Mouse (Mus musculus): ENCODE data around the gene Mafg.

Mafg gene

DNA sequence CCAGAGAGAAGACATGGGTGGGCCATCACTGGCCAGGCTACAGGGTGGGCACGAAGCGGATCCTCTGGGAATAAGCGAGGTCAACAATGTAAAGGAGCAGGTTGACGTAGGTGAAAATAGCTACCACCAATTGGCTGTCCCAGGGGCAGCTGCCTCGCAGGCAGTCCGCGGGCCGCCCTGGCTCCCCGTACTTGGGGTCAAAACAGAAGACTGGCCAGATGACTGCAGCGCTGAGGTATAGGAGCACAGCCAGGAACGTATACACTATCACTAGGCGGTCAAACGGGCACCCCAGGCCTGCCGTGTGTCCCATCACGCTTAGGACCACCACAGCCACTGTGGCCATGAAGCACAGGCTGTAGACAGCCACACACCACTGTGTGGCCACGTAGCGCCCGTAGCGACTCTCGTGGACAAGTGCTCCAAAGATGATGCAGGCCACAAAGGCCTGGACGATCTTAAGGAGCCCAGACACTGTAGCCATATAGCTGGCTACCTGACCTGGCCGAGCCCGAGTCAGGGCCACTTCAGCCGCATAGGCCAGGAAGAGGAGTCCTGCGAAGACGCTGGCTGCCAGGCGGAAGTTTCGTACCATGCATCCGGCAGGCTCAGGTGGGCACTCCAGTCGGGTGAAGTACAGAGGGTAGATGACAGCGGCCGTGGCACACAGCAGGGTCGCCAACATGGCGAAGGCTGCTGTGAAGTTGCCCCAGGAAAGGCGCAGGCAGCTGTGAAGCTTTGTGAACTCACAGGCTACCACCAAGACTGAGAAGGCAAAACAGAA is 13.8 kb upstream of the Mafg start:
- DNase-seq (ENCODE audit: low spot score) = no peak

DNA sequence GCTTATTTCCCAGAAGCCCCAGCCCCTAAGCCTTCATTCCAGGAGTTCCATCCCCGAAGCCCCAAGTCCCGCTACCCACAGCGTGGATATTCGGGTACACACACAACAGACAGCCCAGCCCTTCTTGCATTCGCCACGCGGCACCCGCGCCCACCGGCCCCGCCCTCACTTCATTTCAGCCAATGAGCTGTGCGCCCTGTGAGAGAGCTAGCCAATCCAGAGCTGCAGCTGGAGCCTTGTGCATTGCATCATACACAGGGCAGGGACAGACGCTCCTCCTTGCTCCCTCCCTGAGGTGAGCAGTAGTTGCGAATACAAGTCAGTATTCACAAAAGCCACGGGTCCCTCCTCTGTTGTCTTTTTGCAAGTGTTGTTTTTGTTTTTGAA is 10.2 kb upstream of the Mafg start, which contains the start of gene Pycr1:
Gene Pycr1 (minus strand): TSS at position 169 of the 387 bp plus-strand sequence.
- DNase-seq (ENCODE audit: low spot score) = peak; percentile 91

DNA sequence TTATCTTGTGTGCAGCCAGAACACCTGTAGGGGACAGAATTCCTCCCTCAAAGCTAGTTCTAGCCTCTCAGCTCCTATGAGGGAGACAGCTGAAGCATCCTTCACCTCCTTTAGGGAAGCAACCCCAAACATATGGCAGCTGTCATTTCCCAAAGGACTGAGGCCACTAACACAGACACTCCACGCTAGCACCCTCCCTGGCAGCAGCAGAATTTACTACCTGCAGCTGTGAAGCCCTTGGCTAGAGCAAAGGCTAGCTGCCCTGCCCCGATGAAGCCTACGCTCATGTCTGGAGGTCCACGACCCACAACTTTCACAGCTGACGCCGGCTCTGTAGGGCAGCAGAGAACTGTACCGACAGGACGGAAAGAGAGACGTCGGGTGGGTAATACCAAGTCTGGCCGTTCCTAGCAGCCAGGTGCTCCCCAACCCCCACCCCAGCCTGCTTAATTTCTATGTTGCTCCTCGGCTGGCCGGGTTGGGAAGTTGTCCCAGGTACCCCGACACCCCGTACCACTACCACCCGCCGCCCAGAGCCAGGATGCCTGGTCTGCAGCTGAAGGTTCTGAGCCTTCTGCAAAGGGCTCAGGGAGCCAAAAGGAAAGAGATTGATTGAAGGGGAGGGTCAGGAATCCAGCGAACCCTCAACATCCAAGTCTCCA is 9.7 kb upstream of the Mafg start:
- DNase-seq (ENCODE audit: low spot score) = peak; percentile 36

DNA sequence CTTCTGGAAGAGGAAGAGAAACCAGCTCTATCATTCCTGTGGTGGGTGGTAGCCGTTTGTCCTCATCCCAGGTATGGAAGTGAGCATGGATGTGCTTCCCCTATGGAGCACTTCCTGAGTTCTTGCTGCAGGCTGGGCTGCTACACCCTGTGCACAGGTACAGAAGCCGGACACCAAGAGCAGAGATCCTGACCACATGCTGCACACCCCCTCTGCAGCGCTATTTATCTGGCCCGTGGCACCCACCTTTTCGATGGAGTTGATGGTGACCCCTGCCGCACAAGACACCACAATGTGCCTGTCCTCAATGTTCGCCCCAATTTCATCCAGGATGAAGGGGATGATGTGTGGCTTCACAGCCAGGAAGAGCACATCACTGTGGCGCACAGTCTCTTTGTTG is 8.5 kb upstream of the Mafg start:
- no peak for DNase-seq (ENCODE audit: low spot score)

DNA sequence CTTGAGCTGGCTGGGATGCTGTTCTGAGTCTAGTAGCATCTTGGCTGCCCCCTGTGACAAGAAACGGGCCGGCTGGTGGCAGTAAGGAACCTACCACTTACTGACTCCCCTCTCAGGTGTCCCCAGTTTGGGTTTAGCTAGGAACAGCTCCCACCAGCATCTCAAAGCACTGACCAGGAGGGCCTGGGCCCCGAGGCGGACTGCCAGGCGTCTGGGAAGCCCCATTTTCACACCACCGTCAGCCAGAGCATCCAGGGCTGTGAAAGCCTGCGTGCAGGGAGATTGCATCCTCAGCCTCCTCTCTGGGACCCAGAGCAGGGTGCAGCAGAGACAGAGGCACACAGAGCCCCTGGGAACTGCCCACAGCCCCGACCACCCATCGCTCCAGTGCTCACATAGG is 7.9 kb upstream of the Mafg start:
- DNase-seq (ENCODE audit: low spot score) = no peak

DNA sequence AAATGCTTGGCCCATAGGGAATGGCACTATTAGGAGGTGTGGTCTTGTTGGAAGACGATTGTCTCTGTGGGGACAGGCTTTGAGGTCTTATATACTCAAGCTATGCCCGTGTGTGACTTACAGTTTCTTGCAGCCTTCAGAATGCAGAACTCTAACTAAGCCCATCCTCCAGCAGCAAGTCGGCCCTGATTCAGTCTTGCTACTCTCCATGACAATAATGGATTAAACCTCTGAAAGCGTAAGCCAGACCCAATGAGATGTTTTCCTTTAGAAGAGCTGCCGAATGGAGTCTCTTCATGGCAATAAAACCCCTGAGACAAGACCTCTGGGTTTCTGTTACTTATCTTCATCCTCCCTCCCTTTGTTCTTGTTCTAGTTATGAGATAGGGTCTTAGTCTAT is 1.4 kb upstream of the Mafg start:
- no peak for DNase-seq (ENCODE audit: low spot score)

DNA sequence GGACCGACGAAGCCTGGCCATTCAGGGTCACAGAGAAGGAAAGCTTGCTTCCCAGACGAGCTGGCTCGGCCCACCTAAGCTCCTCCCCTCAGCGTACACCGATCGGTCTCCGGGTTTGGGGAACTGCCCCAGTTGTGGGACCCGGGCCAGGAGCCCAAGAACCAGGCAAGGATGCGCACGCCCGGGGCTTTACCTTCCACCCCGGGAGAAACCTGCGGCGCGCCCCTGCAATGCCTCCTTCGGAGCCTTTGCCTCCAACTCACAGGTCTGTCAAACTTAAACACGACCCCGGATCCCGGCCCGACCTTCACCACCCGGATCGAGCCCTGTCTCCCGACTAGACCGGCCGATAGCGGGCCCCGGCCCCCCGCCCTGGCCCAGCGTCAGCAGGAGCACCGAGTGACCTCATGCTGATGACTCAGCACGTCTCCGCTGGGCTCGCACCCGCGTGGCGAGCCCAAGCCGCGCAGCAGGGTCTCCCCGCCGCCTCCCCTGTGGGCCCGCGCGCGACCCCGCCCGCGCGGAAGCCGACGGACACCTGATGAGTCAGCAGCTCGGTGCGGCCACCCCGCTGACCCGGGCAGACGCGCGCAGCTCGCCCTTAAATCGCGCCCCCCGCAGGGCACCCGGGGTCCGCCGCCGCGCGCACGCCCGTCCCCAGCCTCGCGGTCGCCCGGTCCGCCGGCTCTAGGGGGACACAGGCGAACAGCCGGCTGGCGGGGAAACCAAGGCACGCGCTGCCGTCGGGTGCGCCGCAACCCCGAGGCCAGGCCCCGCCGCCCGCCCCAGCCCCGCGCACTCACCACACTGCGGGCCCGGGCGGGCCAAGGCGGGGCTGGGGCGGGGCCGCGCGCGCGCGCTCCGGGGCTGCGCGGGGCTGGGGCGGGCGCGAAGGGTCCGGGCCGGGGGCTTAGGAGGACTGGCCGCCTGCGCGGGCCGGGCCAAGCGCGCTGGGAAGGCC is 561 bp downstream of the Mafg start:
- DNase-seq (ENCODE audit: low spot score) = peak; percentile 78

DNA sequence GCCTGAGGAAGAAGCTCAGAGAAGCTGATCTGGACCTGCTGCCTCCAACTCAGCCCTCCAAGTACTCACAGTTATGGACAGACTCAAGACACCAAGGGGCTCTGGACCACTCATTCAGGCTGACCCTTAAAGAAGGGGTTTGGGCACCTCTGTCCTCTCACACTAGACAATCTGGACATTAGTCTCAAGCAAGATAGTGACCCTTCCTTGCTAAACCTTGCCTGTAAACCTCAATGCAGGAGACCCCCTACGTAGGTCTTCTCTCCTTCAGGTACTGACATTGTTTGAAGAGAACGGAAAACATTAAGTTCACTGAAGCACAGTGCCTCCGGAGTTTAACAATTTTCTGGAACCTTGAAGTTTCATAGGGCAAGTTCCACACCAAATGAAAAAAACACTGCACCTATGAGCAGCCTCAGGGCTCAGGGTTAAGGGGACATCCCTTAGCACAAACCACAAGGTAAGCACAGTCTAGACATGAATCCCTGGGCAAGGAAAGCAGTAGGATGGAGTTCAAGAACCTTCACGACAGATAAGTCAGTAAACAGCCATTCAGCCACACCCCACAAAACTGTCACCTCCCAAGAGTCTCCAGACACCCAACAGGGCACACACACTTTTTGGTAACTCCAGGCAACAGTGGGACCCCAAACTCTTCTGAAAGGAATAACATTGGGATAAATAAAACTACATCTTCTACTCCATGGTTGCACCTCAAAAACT is 1.5 kb downstream of the Mafg start:
- no peak for DNase-seq (ENCODE audit: low spot score)

DNA sequence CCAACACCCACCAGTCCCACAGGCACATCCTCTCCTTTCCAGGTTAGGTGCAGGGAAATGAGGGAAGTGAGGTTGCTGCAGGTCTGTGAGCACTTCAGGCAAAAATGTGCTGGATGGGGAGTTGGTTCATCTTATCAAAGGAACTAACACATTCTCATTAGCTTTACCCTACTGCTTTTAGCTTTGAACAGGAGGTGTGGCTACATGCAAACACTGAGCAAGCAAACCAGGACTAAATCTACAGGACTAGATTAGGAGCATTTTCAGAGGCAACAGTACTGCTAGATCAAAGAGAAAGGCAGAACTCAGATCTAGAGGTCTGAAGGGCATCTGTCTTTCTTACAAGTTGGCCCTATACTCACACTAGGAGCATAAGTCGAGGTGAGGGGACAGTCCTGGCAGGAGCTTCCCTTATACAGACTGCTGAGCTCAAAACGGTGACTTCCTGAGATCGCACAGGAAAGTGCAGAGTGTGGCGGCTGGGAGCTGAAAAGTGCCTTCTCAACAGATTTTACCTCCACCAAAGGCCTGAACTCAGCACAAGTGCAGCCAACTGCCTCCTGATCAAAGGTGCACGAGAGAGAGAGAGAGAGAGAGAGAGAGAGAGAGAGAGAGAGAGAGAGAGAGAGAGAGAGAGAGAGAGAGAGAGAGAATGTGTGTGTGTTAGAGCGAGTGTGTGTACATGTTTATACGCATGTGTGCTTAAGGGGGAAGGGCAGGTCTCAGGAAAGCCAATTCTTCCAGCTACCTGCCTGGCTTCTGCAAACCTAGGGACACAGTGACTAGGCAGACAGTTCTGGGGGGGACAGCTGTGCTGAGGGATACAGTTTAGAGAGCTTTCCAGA is 2.3 kb downstream of the Mafg start:
- no peak for DNase-seq (ENCODE audit: low spot score)

DNA sequence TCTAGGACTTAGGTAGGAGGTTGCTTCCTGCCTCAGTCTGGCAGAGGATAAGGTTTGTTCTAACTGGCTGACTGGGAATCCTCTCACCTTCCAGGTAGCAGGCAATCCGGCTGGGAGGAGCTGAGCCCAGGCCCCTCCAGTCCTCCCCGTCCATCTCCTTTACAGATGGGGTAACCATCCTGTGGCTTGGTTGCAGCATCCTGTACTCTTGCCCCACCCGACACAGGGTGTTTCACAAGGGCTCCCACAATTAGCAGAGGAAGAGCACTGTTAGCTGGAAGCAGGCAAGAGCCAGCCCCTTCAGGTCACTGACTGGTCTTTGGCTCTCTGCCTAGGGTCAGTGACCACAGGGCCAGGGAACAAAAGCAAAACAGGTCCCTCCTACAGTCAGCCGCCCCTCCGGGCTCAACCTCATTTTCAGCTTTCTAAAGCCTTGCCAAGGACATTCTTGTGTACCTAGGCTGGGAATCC is 3.0 kb downstream of the Mafg start:
- DNase-seq (ENCODE audit: low spot score) = no peak

DNA sequence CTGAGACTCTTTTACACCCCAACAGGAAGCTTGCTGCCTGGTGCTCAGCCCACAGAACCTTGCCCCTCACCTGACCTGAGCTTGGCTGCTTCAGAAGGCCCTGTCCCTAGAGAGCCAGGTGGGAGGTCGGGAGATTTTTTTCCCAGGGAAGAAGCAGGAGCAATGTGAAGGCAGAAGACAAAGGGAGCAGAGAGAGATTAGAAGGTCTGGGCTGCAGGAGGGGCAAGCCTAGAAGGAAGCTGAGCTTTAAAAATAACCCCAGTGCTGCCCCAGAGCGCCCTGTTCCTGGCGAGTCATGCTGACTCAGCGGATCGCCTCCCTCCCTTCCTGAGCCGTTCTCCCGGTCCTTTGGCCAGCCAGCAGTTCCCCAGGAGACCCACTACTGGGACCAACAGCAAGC is 3.5 kb downstream of the Mafg start:
- DNase-seq (ENCODE audit: low spot score) = no peak

DNA sequence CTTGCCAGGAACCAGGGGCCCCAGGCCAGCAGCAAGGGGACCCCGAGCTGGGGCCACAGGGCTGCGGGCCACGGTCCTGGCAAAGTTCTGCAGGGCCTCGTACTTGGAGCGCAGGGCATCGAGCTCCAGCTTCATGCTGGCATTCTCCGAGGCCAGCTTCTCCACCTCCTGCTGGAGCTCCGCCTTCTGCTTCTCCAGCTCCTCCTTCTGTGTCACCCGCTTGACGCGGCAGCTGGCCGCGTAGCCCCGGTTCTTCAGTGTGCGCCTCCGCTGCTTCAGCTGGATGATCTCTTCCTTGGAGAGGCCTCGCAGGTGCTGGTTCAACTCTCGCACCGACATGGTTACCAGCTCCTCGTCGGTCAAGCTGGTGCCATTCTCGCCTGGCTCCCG is 4.1 kb downstream of the Mafg start:
- DNase-seq (ENCODE audit: low spot score) = no peak

DNA sequence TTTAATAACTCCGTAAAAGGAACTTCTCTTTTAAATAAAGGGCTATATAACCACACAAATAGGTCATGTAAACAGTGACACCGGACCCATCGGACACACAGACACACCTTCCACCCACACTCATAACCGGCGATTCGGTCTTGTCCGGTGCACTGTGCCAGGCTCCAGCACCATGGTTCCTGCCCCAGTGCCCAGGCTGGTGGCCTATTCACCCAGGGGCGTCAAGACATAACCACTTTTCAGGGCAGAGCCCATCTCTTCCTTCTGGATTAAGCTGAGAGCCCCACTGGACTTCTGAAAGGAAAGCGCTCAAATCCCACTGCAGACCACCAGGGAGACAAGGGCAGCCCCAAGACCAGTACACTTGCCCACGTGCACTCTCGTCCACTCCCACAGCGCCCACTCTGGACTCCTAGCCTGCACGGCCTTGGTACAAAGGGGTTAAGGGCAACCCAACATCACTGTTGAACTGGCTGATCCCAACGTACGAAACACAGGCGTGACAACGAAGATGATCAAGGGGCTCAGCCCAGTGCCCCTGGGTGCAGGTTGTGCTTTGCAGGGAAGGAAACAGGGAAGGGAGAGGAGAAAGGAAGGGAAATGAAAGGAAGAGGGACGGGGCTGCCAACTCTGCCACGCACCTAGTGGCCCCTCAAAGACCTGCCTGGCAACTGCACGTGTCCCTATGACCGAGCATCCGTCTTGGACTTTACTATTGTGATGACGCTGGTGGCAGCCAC is 4.6 kb downstream of the Mafg start:
- no peak for DNase-seq (ENCODE audit: low spot score)

DNA sequence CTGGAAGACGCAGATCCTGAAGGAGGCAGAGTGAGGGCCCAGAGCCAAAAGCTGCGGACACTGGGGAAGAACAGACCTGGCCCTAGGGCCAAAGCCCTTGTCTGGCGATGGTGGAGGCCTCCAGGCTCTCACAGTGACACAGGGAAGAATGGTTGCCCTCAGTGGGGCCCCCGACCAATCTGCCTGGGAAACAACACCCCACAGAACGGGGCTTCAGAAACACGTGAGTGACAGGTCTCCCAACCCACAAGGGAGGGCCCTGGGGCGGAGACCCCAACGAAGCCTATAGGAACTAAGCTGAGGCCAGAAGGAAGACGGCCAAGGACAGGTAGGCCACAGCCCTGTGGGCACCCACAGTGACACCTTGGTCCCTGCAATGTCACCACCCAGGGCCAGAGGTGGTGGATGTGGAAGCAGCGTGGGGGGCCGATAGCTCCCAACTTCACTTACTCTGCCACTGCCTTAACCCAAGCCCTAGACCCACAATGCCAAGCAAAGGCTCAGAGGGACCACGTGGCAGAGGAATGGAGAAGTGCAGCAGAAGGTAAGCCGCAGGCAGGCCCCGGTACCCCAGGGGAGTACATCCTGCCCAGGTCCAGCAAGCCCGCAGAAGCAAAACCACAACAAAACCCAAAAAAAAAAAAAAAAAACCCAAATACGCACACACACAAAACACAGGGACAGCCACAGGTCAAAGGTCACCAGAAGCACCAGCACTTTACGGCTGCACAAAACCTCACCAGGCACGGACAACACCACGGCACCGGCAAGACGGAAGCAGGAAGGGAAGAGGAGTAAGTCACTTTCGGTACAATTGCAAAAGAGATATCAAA is 5.7 kb downstream of the Mafg start:
- no peak for DNase-seq (ENCODE audit: low spot score)

DNA sequence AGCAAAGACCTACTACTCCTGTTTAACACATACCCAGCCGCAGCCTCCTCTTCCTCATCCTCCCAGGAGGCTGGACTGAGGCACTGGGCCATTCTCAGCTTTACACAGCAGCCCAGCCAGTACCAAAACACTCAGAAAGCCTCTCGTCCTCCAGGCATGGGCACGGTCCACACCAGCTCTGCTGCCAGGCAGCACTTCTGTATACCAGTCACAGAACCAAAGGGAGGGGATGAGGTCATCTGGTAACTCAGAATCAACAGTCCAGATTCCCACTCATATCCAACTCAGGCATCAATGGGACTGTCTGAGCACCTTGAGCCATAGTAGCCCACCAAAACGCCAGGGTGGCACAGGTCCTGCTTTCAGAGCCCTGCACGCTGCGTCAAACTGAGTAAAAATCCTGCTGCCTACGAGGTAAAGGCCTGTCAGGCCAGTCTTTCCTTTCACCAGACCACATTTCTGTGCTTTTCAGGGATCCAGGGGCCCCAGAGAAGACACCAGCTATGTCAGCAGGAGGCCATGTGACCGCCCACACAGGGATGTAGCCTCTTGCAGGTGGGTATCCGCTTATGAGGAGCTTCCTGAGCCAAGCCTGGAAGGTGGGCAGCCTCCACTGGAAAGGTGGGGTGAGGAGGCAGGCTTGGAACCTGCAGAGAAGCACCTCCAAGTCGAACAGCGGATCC is 6.5 kb downstream of the Mafg start:
- DNase-seq (ENCODE audit: low spot score) = no peak

DNA sequence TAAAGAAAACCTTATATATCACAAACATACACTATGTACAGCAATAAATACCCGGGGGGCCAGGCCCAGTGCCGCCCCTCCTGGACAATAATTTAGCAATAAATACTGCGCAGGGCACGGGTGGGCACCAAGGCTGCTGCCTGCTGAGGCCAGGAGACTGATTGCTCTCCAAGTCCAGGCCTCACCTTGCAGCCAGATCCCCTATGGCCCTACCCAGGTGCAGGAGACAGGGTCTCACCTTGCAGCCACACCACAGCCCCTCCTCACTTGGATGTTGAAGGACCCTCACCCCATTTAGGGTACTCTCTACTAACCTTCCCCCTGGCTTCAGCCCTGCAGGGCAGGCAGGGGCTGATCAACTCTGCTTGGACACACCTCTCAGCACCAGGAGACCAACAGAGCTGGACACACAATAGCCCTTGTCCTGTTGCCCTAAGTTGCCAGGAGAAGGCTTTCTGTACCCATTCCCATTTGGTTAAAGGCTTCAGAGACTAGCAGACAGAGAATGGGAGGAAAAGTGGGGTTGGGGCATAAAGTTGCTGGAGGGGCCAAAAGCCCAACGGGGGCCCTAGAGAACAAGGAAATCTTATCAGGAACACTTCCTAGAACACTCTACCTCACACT is 8.1 kb downstream of the Mafg start, which contains the start of gene Sirt7:
Gene Sirt7 (minus strand): TSS at position 89 of the 624 bp plus-strand sequence.
- DNase-seq (ENCODE audit: low spot score) = no peak

DNA sequence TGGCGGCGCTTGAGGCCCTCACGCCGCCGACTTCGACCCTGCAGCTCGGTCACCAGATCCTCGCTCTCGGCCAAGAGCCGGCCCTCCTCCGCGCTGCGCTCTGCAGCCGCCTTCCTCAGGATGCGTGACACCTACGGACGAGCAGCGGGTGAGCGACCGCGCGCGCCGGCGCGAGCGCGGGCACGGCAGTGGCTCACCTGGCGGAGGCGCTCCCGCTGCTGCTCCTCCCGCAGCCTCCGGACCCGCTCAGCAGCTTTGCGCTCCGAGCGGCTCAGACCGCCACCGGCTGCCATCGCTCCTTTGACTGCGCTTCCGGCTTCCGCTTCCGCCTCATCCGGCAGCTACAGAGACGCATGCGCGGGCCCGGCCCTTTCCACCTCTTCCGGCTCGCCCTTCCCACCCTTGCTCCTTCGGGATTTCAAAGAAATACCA is 8.7 kb downstream of the Mafg start:
- DNase-seq (ENCODE audit: low spot score) = peak; percentile 86
